Mouse (Mus musculus) midbrain, embryonic 15.5 days (tissue): ENCODE measurements around the gene Man2b1. TPM values are rescaled to one million over a fixed set of nuclear protein-coding genes. Genes with fewer than 3 reads are reported as not detected.

Source experiments
- ATAC-seq: fragments of 200-750 bp; cut with Nextera tagmentation; replicated peaks from 2 replicates; pipeline ENCODE4 v1.8.0; 2017; ENCODE audit warnings: moderate TSS enrichment
- H3K27ac ChIP-seq: fragments of 300-500 bp; sonication (generic); 2 replicates; pipeline ENCODE4 v1.5.1; 2015; ENCODE audit warnings: mild to moderate bottlenecking, inconsistent platforms
- H3K27me3 ChIP-seq: fragments of 300-500 bp; sonication (generic); replicated peaks from 2 replicates; pipeline ENCODE4 v1.6.1; 2015; ENCODE audit warnings: inconsistent platforms
- H3K36me3 ChIP-seq: fragments of 300-500 bp; sonication (generic); replicated peaks from 2 replicates; pipeline ENCODE4 v1.6.1; 2015; ENCODE audit warnings: inconsistent platforms
- H3K4me1 ChIP-seq: fragments of 300-500 bp; sonication (generic); 2 replicates; pipeline ENCODE4 v1.6.1; 2015; ENCODE audit warnings: inconsistent platforms
- H3K4me2 ChIP-seq: fragments of 300-500 bp; sonication (generic); 2 replicates; pipeline ENCODE4 v1.6.1; 2015; ENCODE audit warnings: inconsistent platforms, mild to moderate bottlenecking, moderate library complexity
- H3K4me3 ChIP-seq: fragments of 300-500 bp; sonication (generic); 2 replicates; pipeline ENCODE4 v1.5.1; 2015; ENCODE audit warnings: mild to moderate bottlenecking, inconsistent platforms
- H3K9ac ChIP-seq: fragments of 300-500 bp; sonication (generic); 2 replicates; pipeline ENCODE4 v1.6.1; 2015; ENCODE audit warnings: mild to moderate bottlenecking, inconsistent platforms
- H3K9me3 ChIP-seq: fragments of 300-500 bp; sonication (generic); 2 replicates; pipeline ENCODE4 v1.6.1; 2016; ENCODE audit warnings: inconsistent platforms
- WGBS: fragments of 180-500 bp; shearing (Covaris S2); methylation state at CpG from one replicate; pipeline ENCODE4 v1.1.7; 2015; ENCODE audit warnings: mixed read lengths; 5-methylcytosine and 5-hydroxymethylcytosine counted together
- polyA plus RNA-seq: library from polyadenylated mRNA; unstranded; fragments of >200 nt; fragmentation: Nextera tagmentation; extraction: Ambion mirVana; gene quantifications from 2 replicates; pipeline ENCODE4 v1.2.1, GENCODE M21; 2015

The Man2b1 gene
- polyA plus RNA-seq = 19.8 and 20.0 TPM in 2 replicates

DNA sequence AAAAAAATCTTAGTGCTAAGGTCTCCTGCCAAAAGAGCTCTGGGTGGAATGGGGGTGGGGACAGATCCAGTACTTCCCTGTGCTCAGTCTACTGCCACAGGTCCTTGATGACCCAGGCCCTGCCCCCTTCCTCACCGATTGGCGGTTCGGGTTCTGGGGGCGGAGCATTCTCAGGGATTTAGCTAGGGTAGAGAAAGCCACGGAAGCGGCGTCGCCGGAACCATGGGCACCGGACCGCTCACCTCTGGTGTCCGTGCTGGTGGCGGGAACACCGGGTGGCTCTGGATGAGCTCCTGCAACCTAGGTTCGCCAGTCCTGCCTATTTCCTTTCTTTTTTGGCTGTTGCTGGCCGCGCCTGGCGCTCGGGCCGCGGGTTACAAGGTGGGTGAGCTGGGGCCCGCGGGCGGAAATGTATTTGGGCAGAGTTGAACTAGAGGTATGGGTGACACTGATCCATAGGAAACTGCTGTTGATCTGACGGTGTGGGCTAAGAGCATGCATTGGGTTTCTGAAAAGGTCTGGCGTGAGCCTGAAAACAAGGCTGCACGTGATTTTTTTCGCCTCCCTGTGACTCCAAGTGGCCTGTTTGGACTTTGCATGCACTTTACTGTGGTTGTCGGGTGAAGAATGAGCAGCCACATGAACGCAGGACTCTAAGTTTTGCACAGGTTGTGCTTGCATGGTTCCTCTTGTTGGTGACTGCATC lies at the start of gene Man2b1:
Man2b1 (plus strand) TSS at position 163 of the 706 bp plus-strand sequence.
- peak; percentile 85 for ATAC-seq
- Histone ChIP-seq H3K4me2 (peak within 1 kb of the TSS; percentile 98), H3K9me3 (no peaks in the 10 kb centered on the region), H3K4me1 (peaks cover 37% of the 10 kb centered on the region), H3K4me3 (peak within 1 kb of the TSS; percentile 68), H3K27ac (no peak within 1 kb of the TSS), H3K27me3 (no peaks in the 10 kb centered on the region), H3K9ac (peak within 1 kb of the TSS; percentile 65), H3K36me3 (peaks cover 7% of the 10 kb centered on the region; the same call in 1 of the 2 replicates)
- WGBS = under 1% methylated on average over 30 of the region's 30 CpGs

DNA sequence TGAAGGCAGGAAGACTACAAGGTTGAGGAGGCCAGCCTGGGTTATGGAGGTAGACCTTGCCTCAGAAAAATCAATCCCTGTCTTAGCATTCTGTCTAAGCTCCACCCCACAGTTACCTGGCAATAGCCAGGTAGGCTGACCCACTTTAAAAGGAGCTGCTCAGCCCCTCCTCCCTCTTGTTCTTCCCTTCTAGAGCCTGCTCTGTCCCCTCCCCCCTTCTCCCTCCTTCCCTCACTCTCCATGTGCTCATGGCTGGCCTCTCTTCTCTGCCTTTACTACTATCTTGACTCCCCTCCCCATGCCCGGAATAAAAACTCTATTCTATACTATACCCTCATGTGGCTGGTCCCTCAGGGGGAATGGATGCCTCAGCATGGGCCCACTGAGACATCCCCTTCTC lies 49.2 kb upstream of the Man2b1 start:
- Histone ChIP-seq H3K9ac (no peak overlapping the region), H3K27me3 (no peaks in the 10 kb centered on the region), H3K9me3 (no peaks in the 10 kb centered on the region), H3K36me3 (peaks cover 29% of the 10 kb centered on the region), H3K4me2 (no peak overlapping the region), H3K4me3 (no peak overlapping the region), H3K4me1 (peaks cover 30% of the 10 kb centered on the region), H3K27ac (no peak overlapping the region)
- WGBS = 66% methylated on average over 1 of the region's 1 CpGs
- ATAC-seq = no peak

DNA sequence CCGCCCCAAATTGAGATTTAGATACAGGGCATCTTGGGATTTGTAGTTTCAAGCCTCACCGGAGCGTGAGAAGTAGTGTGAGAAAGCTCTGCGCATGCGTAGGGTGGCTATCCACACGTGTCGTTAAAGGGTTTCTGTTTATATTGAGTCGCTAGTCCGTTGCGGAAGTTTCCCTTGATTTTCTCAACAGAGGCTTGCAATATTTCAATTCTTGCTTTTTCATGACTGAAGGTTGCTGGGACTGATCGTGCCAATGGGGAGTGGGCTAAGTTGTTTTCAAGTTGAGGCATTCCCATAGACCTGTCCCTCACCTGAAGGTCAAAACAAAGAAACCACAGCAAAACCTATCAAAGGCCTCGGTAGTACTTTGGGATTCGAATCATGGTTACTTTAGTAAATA lies 48.3 kb upstream of the Man2b1 start:
- Histone ChIP-seq H3K27me3 (no peaks in the 10 kb centered on the region), H3K36me3 (peaks cover 28% of the 10 kb centered on the region), H3K9ac (no peak overlapping the region; the same call in 1 of the 2 replicates), H3K4me2 (peak overlapping the region; percentile 95), H3K27ac (no peak overlapping the region), H3K4me1 (peaks cover 29% of the 10 kb centered on the region), H3K4me3 (peak overlapping the region; percentile 80), H3K9me3 (no peaks in the 10 kb centered on the region)
- no peak for ATAC-seq
- 3% methylated on average over 13 of the region's 13 CpGs for WGBS

DNA sequence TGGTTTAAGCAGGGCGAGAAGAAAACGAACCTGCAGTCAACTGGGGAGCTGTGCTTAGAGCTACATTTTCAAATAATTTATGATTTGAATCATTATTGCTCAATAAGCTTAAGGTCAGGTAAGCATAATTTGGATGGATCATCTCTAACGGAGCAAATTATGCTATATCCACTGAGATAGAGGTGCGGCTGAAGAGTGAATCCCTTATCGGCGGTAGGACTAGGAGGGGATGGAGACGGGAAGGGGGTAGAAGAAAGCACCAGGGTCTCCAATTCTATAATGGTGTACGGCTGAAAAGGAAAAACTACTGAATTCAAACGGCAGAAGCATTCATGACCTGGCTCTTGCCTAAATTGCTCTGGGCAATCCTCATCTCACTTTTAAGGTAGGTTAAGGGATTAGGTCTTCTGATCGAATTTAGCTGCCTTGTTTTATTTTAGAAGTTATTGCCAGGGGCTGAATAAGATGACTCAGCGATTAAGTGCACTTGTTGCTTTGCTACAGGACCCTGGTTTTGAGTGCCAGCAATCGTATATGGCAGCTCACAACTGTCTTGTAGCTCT lies 47.8 kb upstream of the Man2b1 start:
- WGBS = 6% methylated on average over 12 of the region's 12 CpGs
- H3K4me1 ChIP-seq = peaks cover 29% of the 10 kb centered on the region
- peak overlapping the region; percentile 80 for H3K4me3 ChIP-seq
- no peaks in the 10 kb centered on the region for H3K9me3 ChIP-seq
- H3K4me2 ChIP-seq = peak overlapping the region; percentile 95
- H3K27ac ChIP-seq = no peak overlapping the region
- H3K27me3 ChIP-seq = no peaks in the 10 kb centered on the region
- peaks cover 23% of the 10 kb centered on the region for H3K36me3 ChIP-seq
- no peak for ATAC-seq
- peak overlapping the region; percentile 58 for H3K9ac ChIP-seq

DNA sequence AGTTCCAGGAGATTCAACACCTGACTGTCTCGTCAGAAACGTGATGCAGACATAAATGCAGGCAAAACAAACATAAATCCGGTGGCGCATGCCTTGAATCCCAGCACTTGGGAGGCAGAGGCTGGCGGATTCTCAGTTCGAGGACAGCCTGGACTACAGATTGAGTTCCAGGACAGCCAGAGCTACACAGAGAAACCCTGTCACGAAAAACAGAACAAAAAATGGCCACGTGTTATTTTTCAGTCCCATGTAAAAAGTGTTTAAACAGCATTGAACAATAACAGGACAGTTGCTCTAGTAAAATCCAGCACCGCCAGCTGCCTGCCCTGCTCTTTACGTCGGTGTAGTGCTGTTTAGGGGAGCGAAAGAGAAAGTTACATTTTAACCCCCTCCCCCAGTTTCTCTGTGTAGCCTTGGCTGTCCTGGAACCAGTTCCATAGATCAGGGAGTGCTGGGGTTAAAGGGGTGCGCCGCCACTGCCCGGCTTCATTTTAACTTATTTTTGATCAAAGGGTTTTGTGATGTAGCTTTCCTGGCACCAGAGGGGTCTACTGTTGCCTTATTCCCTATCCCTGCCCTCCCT lies 47.3 kb upstream of the Man2b1 start:
- Histone ChIP-seq H3K9ac (peak overlapping the region; percentile 58), H3K9me3 (no peaks in the 10 kb centered on the region), H3K4me2 (peak overlapping the region; percentile 95), H3K36me3 (peaks cover 23% of the 10 kb centered on the region), H3K4me3 (peak overlapping the region; percentile 80), H3K4me1 (peaks cover 29% of the 10 kb centered on the region), H3K27me3 (no peaks in the 10 kb centered on the region), H3K27ac (peak overlapping the region; percentile 97)
- 2% methylated on average over 15 of the region's 15 CpGs for WGBS
- ATAC-seq = peak; percentile 22

DNA sequence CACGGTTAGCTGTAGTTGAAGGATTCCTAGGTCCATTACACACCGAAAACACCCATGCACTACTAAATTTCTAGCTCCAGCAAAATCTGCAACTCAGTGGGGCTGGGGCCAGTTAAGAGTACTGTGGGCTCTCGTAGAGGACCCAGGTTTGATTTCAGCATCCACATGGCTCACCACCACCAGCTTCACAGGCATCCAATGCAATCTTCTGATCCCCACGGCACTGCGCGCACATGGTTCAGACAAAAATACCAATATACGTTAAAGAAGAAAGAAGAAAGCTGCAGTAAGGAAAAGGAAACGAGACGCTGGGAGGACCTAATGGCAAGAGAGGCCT lies 46.7 kb upstream of the Man2b1 start:
- peaks cover 29% of the 10 kb centered on the region for H3K4me1 ChIP-seq
- peak overlapping the region; percentile 97 for H3K27ac ChIP-seq
- H3K36me3 ChIP-seq = peaks cover 26% of the 10 kb centered on the region
- 0% methylated on average over 9 of the region's 9 CpGs for WGBS
- peak; percentile 59 for ATAC-seq
- H3K9me3 ChIP-seq = no peaks in the 10 kb centered on the region
- H3K27me3 ChIP-seq = no peaks in the 10 kb centered on the region
- peak overlapping the region; percentile 58 for H3K9ac ChIP-seq
- peak overlapping the region; percentile 80 for H3K4me3 ChIP-seq
- H3K4me2 ChIP-seq = peak overlapping the region; percentile 95

DNA sequence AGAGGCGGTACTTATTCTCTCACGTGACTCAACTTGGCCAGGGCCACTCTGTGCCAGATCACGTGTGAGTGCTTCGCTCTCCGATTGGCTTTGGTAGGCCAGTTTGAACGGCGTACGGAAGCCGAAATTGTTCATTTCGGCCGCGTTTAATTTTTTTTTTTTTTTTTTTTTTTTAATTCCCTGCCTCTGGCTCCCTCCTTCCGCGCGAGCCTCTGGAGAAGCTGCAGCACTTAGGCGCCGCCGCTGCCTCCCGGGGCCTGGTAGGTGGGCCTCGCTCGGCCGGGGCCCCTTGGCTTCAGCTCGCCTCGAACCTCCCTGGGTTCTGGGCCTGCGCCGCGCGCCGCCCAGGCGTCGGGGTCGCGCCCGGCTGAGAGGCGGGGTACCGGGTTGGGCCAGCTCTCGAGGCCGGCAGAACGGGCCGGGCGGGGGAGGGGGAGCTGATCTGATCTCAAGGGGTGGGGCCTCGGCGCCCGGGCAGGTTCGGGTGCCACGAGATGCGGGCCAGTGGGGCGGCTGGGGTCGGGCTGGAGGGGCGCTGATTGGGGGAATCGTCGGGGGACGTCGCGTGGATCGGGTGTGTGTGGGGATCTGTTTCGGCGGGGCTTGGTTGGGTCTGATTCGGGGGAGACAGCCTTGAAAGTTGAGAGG lies 46.2 kb upstream of the Man2b1 start, which contains the start of gene Tnpo2:
Tnpo2 (plus strand) TSS at position 198 of the 648 bp plus-strand sequence.
- Histone ChIP-seq H3K4me1 (peaks cover 29% of the 10 kb centered on the region), H3K9ac (peak within 1 kb of the TSS; percentile 90), H3K27me3 (no peaks in the 10 kb centered on the region), H3K4me3 (peak within 1 kb of the TSS; percentile 80), H3K4me2 (peak within 1 kb of the TSS; percentile 95), H3K36me3 (peaks cover 22% of the 10 kb centered on the region; the same call in 1 of the 2 replicates), H3K9me3 (no peaks in the 10 kb centered on the region), H3K27ac (peak within 1 kb of the TSS; percentile 97)
- peak; percentile 94 for ATAC-seq
- under 1% methylated on average over 57 of the region's 59 CpGs for WGBS

DNA sequence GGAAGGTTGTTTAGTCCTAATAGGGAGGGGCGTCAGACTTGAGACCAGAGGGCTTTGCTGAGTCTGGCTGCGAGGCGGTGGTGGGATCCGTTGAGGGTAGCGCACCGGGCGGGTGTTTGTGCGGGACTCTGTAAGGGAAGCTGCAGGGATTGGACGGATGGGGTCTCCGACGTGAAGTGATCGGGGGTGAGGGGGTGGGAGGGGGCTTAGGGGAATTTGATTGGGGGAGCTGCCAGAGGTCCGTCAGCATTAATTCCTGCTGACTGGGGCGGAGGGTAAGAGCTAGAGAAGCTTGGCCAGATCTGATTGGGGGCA lies 45.7 kb upstream of the Man2b1 start:
- 0% methylated on average over 14 of the region's 14 CpGs for WGBS
- Histone ChIP-seq H3K4me3 (peak overlapping the region; percentile 80), H3K27me3 (no peaks in the 10 kb centered on the region), H3K9me3 (no peaks in the 10 kb centered on the region), H3K27ac (peak overlapping the region; percentile 97), H3K36me3 (peaks cover 17% of the 10 kb centered on the region; the same call in 1 of the 2 replicates), H3K9ac (peak overlapping the region; percentile 90), H3K4me1 (peaks cover 29% of the 10 kb centered on the region), H3K4me2 (peak overlapping the region; percentile 95)
- ATAC-seq = peak; percentile 55

DNA sequence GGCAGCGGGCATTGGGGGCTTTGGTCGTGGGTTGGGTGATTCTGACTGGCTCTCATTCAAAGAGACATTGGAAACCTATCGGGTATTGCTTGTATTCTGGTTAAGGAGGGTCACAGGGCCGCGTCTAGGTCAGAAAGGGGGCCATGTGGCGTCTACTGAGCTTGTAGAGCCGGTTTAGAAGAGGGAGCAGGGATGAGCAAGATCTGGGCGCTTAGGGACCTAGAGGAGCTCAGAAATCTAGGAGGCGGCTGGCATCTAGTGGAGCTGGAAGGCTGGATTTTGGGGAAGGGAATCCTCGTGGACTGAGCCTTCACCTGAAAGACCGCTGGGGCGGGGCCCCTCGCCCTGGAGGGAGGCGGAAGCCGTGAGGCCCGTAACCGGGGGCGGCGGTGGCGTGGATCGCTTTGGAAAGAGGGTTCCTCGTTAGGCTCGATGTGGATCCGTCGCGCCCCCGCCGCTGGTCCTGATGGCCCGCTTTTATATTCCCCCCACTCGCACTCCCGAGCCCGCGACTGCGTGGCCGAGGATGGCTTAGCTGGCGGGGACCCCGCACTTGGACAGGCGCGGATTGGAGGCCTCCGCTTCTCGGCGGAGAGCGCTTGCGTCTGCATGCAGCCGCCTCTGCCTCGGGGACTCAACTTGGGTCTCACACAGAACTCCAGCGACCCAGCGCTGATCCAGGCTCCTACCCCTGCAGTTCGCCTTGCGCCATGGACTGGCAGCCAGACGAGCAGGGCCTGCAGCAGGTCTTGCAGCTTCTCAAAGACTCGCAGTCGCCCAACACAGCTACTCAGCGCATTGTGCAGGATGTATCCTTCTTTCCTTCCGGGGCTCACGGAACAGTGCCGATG lies 45.2 kb upstream of the Man2b1 start:
- H3K27ac ChIP-seq = peak overlapping the region; percentile 97
- peak overlapping the region; percentile 90 for H3K9ac ChIP-seq
- peak; percentile 8; the same call in 1 of the 2 replicates for ATAC-seq
- H3K4me2 ChIP-seq = peak overlapping the region; percentile 95
- under 1% methylated on average over 57 of the region's 57 CpGs for WGBS
- H3K4me3 ChIP-seq = peak overlapping the region; percentile 80
- no peaks in the 10 kb centered on the region for H3K9me3 ChIP-seq
- no peaks in the 10 kb centered on the region for H3K27me3 ChIP-seq
- H3K36me3 ChIP-seq = peaks cover 12% of the 10 kb centered on the region
- peaks cover 29% of the 10 kb centered on the region for H3K4me1 ChIP-seq

DNA sequence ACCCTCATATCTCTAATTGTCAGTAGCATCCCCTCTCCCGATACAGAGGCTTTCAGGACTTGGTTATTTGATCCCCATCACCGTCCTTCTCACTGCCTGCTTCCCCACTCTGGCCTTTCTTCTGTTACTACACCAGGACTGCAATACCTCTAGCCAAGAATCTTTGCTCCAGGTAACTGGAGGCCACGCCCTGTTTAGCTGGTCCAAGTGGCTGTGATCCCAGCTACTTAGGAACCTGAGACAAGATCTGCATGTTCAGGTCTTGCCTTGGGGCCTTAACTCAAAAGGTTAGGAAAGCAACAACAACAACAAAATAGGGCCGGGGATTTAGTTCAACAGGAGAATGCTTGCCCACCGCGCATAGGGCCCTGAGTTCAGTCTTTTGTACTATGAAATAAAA lies 39.5 kb upstream of the Man2b1 start:
- Histone ChIP-seq H3K36me3 (peaks cover 56% of the 10 kb centered on the region), H3K4me2 (no peak overlapping the region), H3K4me1 (peaks cover 7% of the 10 kb centered on the region), H3K27me3 (no peaks in the 10 kb centered on the region), H3K27ac (no peak overlapping the region), H3K9ac (no peak overlapping the region), H3K9me3 (no peaks in the 10 kb centered on the region), H3K4me3 (no peak overlapping the region)
- WGBS = 95% methylated on average over 6 of the region's 6 CpGs
- ATAC-seq = no peak

DNA sequence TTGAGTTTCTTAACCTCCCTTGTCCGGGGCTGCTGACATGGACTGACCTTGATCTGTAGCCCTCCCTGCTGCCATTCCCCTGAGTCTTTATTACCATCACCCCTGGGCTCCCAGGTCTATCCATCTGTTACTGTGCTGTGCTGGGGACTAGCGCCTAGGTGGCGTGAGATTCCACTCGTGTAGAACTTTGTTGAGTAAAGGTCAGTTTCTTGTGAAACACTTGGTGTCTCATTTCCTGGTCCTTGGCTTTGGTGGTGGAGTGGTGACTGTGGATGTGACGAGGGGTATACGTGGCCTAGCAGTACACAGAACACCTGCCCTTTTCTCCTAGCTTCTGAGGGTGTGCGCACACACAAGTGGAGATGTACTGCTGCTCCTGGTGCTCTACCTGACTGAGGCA lies 25.7 kb upstream of the Man2b1 start:
- H3K36me3 ChIP-seq = peaks cover 38% of the 10 kb centered on the region
- WGBS = 88% methylated on average over 7 of the region's 7 CpGs
- H3K27ac ChIP-seq = no peak overlapping the region

More for the DNA sequence above, 25.7 kb upstream of the Man2b1 start:
- Histone ChIP-seq H3K4me1 (peaks cover 19% of the 10 kb centered on the region), H3K9ac (no peak overlapping the region), H3K4me2 (no peak overlapping the region), H3K9me3 (no peaks in the 10 kb centered on the region), H3K27me3 (no peaks in the 10 kb centered on the region), H3K4me3 (no peak overlapping the region)
- ATAC-seq = no peak
